Mouse (Mus musculus): ENCODE measurements around the gene Tap1. TPM values are rescaled to one million over a fixed set of nuclear protein-coding genes. Genes with fewer than 3 reads are reported as not detected.

Tap1 gene
- polyA plus RNA-seq, 1 experiment: 1.8 TPM

DNA sequence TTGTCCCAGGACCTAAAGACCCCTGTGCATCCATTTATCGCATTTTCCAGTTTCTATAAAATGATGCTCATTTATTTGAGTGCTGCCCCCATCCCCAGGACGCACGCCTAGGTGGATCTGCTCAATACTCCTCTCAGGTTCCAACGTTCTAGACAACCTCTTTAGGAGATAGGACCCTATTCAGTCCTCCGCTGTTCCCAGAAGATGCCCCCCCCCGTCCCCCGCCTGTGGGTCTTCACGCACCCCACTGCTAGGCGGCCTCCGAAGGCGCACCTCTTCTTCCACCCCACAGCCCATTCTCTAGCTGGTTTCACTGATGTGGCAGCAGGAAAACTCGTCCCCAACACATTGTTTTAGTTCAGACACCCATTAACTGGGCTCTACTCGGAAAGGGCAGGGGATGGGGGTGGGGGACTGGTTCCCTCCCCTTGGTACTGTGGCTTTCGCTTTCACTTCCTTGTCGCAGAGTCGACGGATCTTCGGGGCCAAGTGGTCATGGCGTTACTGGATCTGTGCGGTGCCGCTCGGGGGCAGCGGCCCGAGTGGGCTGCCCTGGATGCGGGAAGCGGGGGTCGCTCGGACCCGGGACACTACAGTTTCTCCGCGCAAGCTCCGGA lies 10.7 kb downstream of the Tap1 start:
- no peak for TF ChIP-seq CTCF (IDR thresholded peaks at IDR 0.05; ENCODE audit: borderline replicate concordance, extremely low read depth, insufficient read depth, insufficient read length)
- TF ChIP-seq POLR2A (IDR thresholded peaks at IDR 0.05; ENCODE audit: borderline replicate concordance, extremely low read depth, insufficient read depth, insufficient read length, poor library complexity, severe bottlenecking): no peak
- no peak for DNase-seq (ENCODE audit: low read depth)

GRCm38 (mm10) chr17:34198521-34198912 lies 11.2 kb downstream of the Tap1 start:
- DNase-seq (ENCODE audit: low read depth): no peak
- TF ChIP-seq CTCF (IDR thresholded peaks at IDR 0.05; ENCODE audit: borderline replicate concordance, extremely low read depth, insufficient read depth, insufficient read length): no peak
- TF ChIP-seq POLR2A (IDR thresholded peaks at IDR 0.05; ENCODE audit: borderline replicate concordance, extremely low read depth, insufficient read depth, insufficient read length, poor library complexity, severe bottlenecking): no peak

DNA sequence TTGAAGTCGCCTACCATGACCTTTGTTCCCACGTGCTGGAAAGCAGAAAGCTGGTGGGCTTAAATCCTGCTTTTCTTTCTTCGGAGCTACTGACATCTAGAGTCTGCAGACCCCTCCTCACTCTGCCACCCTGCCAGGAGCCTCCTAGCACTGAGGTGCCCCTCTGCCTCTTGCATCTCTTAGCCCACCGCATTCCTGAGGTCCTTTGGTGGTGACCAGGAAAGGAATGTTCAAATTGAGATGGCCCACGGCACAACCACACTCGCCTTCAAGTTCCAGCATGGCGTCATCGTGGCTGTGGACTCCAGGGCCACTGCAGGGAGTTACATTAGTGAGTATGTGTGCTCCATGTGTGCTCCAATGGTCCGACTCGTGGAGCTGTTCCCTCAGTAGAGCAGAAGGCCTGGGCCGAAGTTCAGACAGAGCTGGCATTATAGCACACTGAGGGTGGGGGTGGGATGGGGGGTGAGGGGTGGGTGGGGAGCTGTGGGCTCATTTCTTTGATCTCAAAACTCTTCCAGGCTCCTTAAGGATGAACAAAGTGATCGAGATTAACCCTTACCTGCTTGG lies 11.8 kb downstream of the Tap1 start:
- TF ChIP-seq CTCF (IDR thresholded peaks at IDR 0.05; ENCODE audit: borderline replicate concordance, extremely low read depth, insufficient read depth, insufficient read length) (no peak), POLR2A (IDR thresholded peaks at IDR 0.05; ENCODE audit: borderline replicate concordance, extremely low read depth, insufficient read depth, insufficient read length, poor library complexity, severe bottlenecking) (no peak)
- no peak for DNase-seq (ENCODE audit: low read depth)

DNA sequence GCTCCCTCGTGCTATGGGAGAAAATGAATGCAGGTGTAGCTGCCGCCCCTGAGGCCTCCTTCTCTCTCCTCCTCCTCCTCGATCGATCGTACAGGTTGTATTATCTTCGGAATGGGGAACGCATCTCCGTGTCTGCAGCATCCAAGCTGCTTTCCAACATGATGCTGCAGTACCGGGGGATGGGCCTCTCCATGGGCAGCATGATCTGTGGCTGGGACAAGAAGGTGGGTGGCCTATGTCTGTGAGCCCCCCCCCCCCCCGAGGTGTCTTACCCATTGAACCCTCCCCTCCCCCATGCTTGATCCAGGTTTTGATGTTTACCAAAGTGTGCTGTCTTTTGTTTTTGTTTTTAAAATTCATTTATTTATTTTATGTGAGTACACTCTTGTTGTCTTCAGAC lies 12.7 kb downstream of the Tap1 start:
- no peak for DNase-seq (ENCODE audit: low read depth)
- TF ChIP-seq POLR2A (IDR thresholded peaks at IDR 0.05; ENCODE audit: borderline replicate concordance, extremely low read depth, insufficient read depth, insufficient read length, poor library complexity, severe bottlenecking): no peak
- TF ChIP-seq CTCF (IDR thresholded peaks at IDR 0.05; ENCODE audit: borderline replicate concordance, extremely low read depth, insufficient read depth, insufficient read length): no peak

DNA sequence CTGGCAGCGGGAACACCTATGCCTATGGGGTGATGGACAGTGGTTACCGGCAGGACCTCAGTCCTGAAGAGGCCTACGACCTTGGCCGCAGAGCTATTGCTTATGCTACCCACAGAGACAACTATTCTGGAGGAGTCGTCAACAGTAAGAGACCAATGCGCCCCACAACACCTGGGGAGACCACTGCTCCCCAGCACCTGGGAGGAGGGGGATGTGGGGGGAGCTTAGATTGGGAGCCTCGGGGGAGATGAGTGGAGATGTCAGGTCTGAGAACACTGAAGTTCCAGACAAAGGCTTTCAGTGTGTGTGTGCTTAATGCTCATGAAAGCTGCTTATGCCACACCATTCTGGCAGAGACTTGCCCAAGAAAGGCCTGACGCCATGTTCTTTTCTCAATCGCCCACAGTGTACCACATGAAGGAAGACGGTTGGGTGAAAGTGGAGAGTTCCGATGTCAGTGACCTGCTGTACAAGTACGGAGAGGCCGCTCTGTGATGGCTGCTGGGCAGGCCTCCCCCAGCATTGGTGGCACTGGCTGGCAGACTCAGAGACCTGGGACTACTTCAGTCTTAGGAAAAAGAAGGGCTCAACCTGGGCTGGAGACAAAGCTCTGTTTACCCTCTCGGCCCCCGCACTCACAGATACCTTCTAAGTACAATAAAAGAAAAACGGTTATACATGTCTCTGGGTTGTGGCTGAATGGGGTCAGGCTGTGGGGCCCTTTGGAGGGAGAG lies 13.6 kb downstream of the Tap1 start:
- DNase-seq (ENCODE audit: low read depth): no peak
- TF ChIP-seq POLR2A (IDR thresholded peaks at IDR 0.05; ENCODE audit: borderline replicate concordance, extremely low read depth, insufficient read depth, insufficient read length, poor library complexity, severe bottlenecking) (no peak), CTCF (IDR thresholded peaks at IDR 0.05; ENCODE audit: borderline replicate concordance, extremely low read depth, insufficient read depth, insufficient read length) (no peak)

- TF ChIP-seq POLR2A (IDR thresholded peaks at IDR 0.05; ENCODE audit: borderline replicate concordance, extremely low read depth, insufficient read depth, insufficient read length, poor library complexity, severe bottlenecking): no peak
- no peak for DNase-seq (ENCODE audit: low read depth)
Observed at GRCm38 (mm10) chr17:34201506-34202055, 14.2 kb downstream of the Tap1 start.

GRCm38 (mm10) chr17:34202760-34203442 lies 15.5 kb downstream of the Tap1 start:
- TF ChIP-seq POLR2A (IDR thresholded peaks at IDR 0.05; ENCODE audit: borderline replicate concordance, extremely low read depth, insufficient read depth, insufficient read length, poor library complexity, severe bottlenecking) (no peak), CTCF (IDR thresholded peaks at IDR 0.05; ENCODE audit: borderline replicate concordance, extremely low read depth, insufficient read depth, insufficient read length) (no peak)
- DNase-seq (ENCODE audit: low read depth): no peak

- DNase-seq (ENCODE audit: low read depth): no peak
Observed at GRCm38 (mm10) chr17:34203444-34203843, 16.1 kb downstream of the Tap1 start, which contains the start of gene Tap2. Tap2 (plus strand) TSS chr17:34203527.

GRCm38 (mm10) chr17:34204303-34205010 lies 17.1 kb downstream of the Tap1 start:
- TF ChIP-seq CTCF (IDR thresholded peaks at IDR 0.05; ENCODE audit: borderline replicate concordance, extremely low read depth, insufficient read depth, insufficient read length) (peak; percentile 90), POLR2A (IDR thresholded peaks at IDR 0.05; ENCODE audit: borderline replicate concordance, extremely low read depth, insufficient read depth, insufficient read length, poor library complexity, severe bottlenecking) (no peak)
- peak; percentile 75 for DNase-seq (ENCODE audit: low read depth)

More at GRCm38 (mm10) chr17:34203444-34203843, 16.1 kb downstream of the Tap1 start, which contains the start of gene Tap2:
- TF ChIP-seq CTCF (IDR thresholded peaks at IDR 0.05; ENCODE audit: borderline replicate concordance, extremely low read depth, insufficient read depth, insufficient read length) (no peak), POLR2A (IDR thresholded peaks at IDR 0.05; ENCODE audit: borderline replicate concordance, extremely low read depth, insufficient read depth, insufficient read length, poor library complexity, severe bottlenecking) (no peak)

DNA sequence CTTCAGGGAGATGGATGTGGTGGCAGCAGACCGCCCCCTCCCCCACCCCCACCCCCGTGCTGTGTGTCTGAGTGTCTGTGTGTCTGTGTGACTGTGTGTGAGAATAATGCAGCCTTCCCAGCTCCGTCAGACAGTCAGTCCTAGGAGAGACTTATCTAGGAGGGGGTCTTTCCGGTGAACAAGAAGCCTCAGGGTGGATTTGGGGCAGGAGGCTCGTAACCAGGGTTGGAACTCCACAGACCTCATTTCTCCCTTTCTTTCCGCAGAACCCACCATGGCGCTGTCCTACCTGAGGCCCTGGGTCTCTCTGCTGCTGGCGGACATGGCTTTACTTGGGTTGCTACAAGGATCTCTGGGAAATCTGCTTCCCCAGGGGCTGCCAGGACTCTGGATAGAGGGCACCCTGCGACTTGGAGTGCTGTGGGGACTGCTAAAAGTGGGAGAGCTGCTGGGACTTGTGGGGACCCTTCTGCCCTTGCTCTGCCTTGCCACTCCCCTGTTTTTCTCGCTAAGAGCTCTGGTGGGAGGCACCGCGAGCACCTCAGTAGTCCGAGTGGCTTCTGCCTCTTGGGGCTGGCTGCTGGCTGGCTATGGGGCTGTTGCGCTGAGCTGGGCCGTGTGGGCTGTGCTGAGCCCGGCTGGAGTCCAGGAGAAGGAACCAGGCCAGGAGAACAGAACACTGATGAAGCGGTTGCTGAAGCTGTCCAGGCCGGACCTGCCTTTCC lies 17.8 kb downstream of the Tap1 start:
- TF ChIP-seq CTCF (IDR thresholded peaks at IDR 0.05; ENCODE audit: borderline replicate concordance, extremely low read depth, insufficient read depth, insufficient read length): no peak
- TF ChIP-seq POLR2A (IDR thresholded peaks at IDR 0.05; ENCODE audit: borderline replicate concordance, extremely low read depth, insufficient read depth, insufficient read length, poor library complexity, severe bottlenecking): no peak

More for the DNA sequence above, 17.8 kb downstream of the Tap1 start:
- no peak for DNase-seq (ENCODE audit: low read depth)

Data from brain, embryonic 14.5 days (tissue).